Mouse (Mus musculus): Measurements from ENCODE around the gene Art1.

GRCm38 (mm10) chr7:102084041-102084696, 17.4 kb upstream of the Art1 start:
- TF ChIP-seq POLR2A (IDR thresholded peaks at IDR 0.05; ENCODE audit: low read depth, low read length) (no peak), CTCF (IDR thresholded peaks at IDR 0.05; ENCODE audit: borderline replicate concordance, insufficient read depth, low read length) (no peak)

Data from embryonic fibroblast, embryonic 13.5 days (primary cell).